Mouse (Mus musculus) CH12.LX (cell line): Measurements from ENCODE around the gene Stk39. TPM values are rescaled to one million over a fixed set of nuclear protein-coding genes. Genes with fewer than 3 reads are reported as not detected.

ENCODE experiments used
- DNase-seq: peaks from one replicate; pipeline ENCODE4 v3.0.0-alpha.2; 2013; ENCODE audit errors: extremely low read depth
- H3K27ac ChIP-seq: 2 replicates; pipeline ENCODE4 v1.5.1; 2012; ENCODE audit warnings: low read depth, mild to moderate bottlenecking, control low read depth, moderate library complexity; ENCODE audit not compliant: insufficient read depth
- H3K27me3 ChIP-seq: replicated peaks from 2 replicates; pipeline ENCODE3; 2012; ENCODE audit warnings: inconsistent platforms
- H3K36me3 ChIP-seq, 2 experiments: replicated peaks in 1 of 2; 2 replicates each; pipeline versions ENCODE3 to v1.6.1; 2012; ENCODE audit warnings: inconsistent platforms in 1 of 2, low read length in 1 of 2, mild to moderate bottlenecking in 1 of 2, mixed read lengths in 1 of 2, moderate library complexity in 1 of 2; ENCODE audit not compliant: control insufficient read depth in 1 of 2, insufficient read depth in 1 of 2
- H3K4me1 ChIP-seq, 2 experiments: 2 replicates each; pipeline ENCODE4 v1.6.1; 2012; ENCODE audit warnings: inconsistent platforms in 1 of 2, moderate library complexity in 1 of 2; ENCODE audit not compliant: insufficient read depth in 2 of 2, control insufficient read depth in 1 of 2
- H3K4me2 ChIP-seq: 2 replicates; pipeline ENCODE4 v1.6.1; 2012; ENCODE audit warnings: low read depth, mild to moderate bottlenecking, control low read depth; ENCODE audit not compliant: poor library complexity, insufficient read depth, severe bottlenecking
- H3K4me3 ChIP-seq, 3 experiments: fragments of 150-350 bp in 1 of 3; sonication (generic) in 1 of 3; replicated peaks in 1 of 3; 2 replicates each; pipeline versions ENCODE3 to v1.5.1; 2011 to 2012; ENCODE audit warnings: low read depth in 2 of 3, low read length in 2 of 3, mild to moderate bottlenecking in 2 of 3, moderate library complexity in 2 of 3, control low read depth in 1 of 3, improper control_type of control experiment in 1 of 3, inconsistent platforms in 1 of 3, mixed read lengths in 1 of 3; ENCODE audit not compliant: poor library complexity in 1 of 3
- H3K79me2 ChIP-seq: replicated peaks from 2 replicates; pipeline ENCODE4 v1.6.1; 2012; ENCODE audit warnings: mild to moderate bottlenecking, moderate library complexity; ENCODE audit not compliant: control insufficient read depth, poor library complexity, insufficient read depth, severe bottlenecking; ENCODE audit errors: extremely low read depth
- H3K9ac ChIP-seq: 2 replicates; pipeline ENCODE4 v1.6.1; 2012; ENCODE audit warnings: low read depth, mild to moderate bottlenecking, control low read depth, moderate library complexity; ENCODE audit not compliant: insufficient read depth
- H3K9me3 ChIP-seq: replicated peaks from 2 replicates; pipeline ENCODE3; 2012; ENCODE audit warnings: low read length, inconsistent platforms, mixed read lengths
- CHD1 ChIP-seq: IDR thresholded peaks from 2 replicates; pipeline ENCODE4 v1.6.1; 2012; ENCODE audit warnings: low read depth, low read length, improper control_type of control experiment, inconsistent platforms
- CHD2 ChIP-seq: IDR thresholded peaks from 2 replicates; pipeline ENCODE4 v1.6.1; 2011; ENCODE audit warnings: low read length, improper control_type of control experiment
- CTCF ChIP-seq, 2 experiments: IDR thresholded peaks in 1 of 2; conservative IDR thresholded peaks in 1 of 2; 2 replicates each; pipeline ENCODE4 v1.5.1; 2011 to 2012; ENCODE audit warnings: low read depth in 2 of 2, low read length in 2 of 2, improper control_type of control experiment in 1 of 2, inconsistent platforms in 1 of 2, mild to moderate bottlenecking in 1 of 2, moderate library complexity in 1 of 2
- ELF1 ChIP-seq: IDR thresholded peaks from 2 replicates; pipeline ENCODE4 v1.6.1; 2014; ENCODE audit warnings: low read depth, mild to moderate bottlenecking, inconsistent platforms, low read length, improper control_type of control experiment
- EP300 ChIP-seq: IDR thresholded peaks from 2 replicates; pipeline ENCODE4 v1.6.1; 2011; ENCODE audit warnings: low read length, improper control_type of control experiment
- ETS1 ChIP-seq: conservative IDR thresholded peaks from 2 replicates; pipeline ENCODE4 v1.6.1; 2012; ENCODE audit warnings: low read depth, mild to moderate bottlenecking, inconsistent platforms, low read length, improper control_type of control experiment, moderate library complexity
- JUN ChIP-seq: IDR thresholded peaks from 2 replicates; pipeline ENCODE4 v1.6.1; 2011; ENCODE audit warnings: low read depth, mild to moderate bottlenecking, low read length, improper control_type of control experiment, moderate library complexity; ENCODE audit not compliant: insufficient read depth
- JUND ChIP-seq: conservative IDR thresholded peaks from 2 replicates; pipeline ENCODE4 v1.6.1; 2011; ENCODE audit warnings: low read depth, low read length, improper control_type of control experiment
- MAFK ChIP-seq: IDR thresholded peaks from 2 replicates; pipeline ENCODE4 v1.6.1; 2011; ENCODE audit warnings: low read length, improper control_type of control experiment; ENCODE audit not compliant: insufficient replicate concordance
- MAX ChIP-seq: IDR thresholded peaks from 2 replicates; pipeline ENCODE4 v1.6.1; 2011; ENCODE audit warnings: low read length, improper control_type of control experiment
- MEF2A ChIP-seq: IDR thresholded peaks from 2 replicates; pipeline ENCODE4 v1.6.1; 2014; ENCODE audit warnings: low read depth, mild to moderate bottlenecking, inconsistent platforms, low read length, improper control_type of control experiment, borderline replicate concordance
- MXI1 ChIP-seq: IDR thresholded peaks from 2 replicates; pipeline ENCODE4 v1.6.1; 2011; ENCODE audit warnings: mild to moderate bottlenecking, low read depth, low read length, improper control_type of control experiment
- MYC ChIP-seq: IDR thresholded peaks from 2 replicates; pipeline ENCODE4 v1.6.1; 2011; ENCODE audit warnings: low read depth, mild to moderate bottlenecking, improper control_type of control experiment, low read length
- NELFE ChIP-seq: IDR thresholded peaks from 2 replicates; pipeline ENCODE4 v1.6.1; 2011; ENCODE audit warnings: low read depth, low read length, improper control_type of control experiment
- NRF1 ChIP-seq: IDR thresholded peaks from 2 replicates; pipeline ENCODE4 v1.6.1; 2014; ENCODE audit warnings: low read depth, mild to moderate bottlenecking, inconsistent platforms, low read length, improper control_type of control experiment, moderate library complexity
- POLR2AphosphoS2 ChIP-seq: IDR thresholded peaks from 2 replicates; pipeline ENCODE4 v1.6.1; 2011; ENCODE audit warnings: low read depth, low read length, improper control_type of control experiment
- SIN3A ChIP-seq: IDR thresholded peaks from 2 replicates; pipeline ENCODE4 v1.6.1; 2012; ENCODE audit warnings: low read length, improper control_type of control experiment, inconsistent platforms
- SMC3 ChIP-seq: IDR thresholded peaks from 2 replicates; pipeline ENCODE4 v1.6.1; 2011; ENCODE audit warnings: low read depth, low read length, improper control_type of control experiment
- UBTF ChIP-seq: IDR thresholded peaks from 2 replicates; pipeline ENCODE4 v1.6.1; 2012; ENCODE audit warnings: low read depth, mild to moderate bottlenecking, inconsistent platforms, low read length, improper control_type of control experiment, moderate library complexity
- USF1 ChIP-seq: IDR thresholded peaks from 2 replicates; pipeline ENCODE4 v1.6.1; 2014; ENCODE audit warnings: low read depth, mild to moderate bottlenecking, inconsistent platforms, low read length, improper control_type of control experiment
- ZC3H11A ChIP-seq: IDR thresholded peaks from 2 replicates; pipeline ENCODE4 v1.6.1; 2012; ENCODE audit warnings: low read depth, mild to moderate bottlenecking, inconsistent platforms, low read length, improper control_type of control experiment
- ZKSCAN1 ChIP-seq: IDR thresholded peaks from 2 replicates; pipeline ENCODE4 v1.6.1; 2012; ENCODE audit warnings: low read depth, inconsistent platforms, low read length, improper control_type of control experiment, borderline replicate concordance
- ZMIZ1 ChIP-seq: IDR thresholded peaks from 2 replicates; pipeline ENCODE4 v1.6.1; 2012; ENCODE audit warnings: low read depth, mild to moderate bottlenecking, inconsistent platforms, low read length, improper control_type of control experiment
- ZNF384 ChIP-seq: IDR thresholded peaks from 2 replicates; pipeline ENCODE4 v1.6.1; 2012; ENCODE audit warnings: low read depth, low read length, improper control_type of control experiment, inconsistent platforms
- dilution Hi-C: fragments of 300-500 bp; cut with MboI; formaldehyde crosslinking; loops from 2 replicates; pipeline ENCODE4 v1.14.3; 2020; ENCODE audit warnings: low sequenced_read_pairs; ENCODE audit not compliant: extremely low pct_unique_long_range_greater_than_20kb, extremely low pct_ligation_motif_present
- in situ Hi-C: fragments of 300-500 bp; cut with MboI; formaldehyde crosslinking; loops from 3 replicates; pipeline ENCODE4 v1.14.3; 2019; ENCODE audit warnings: low sequenced_read_pairs, low pct_ligation_motif_present, low pct_unique_long_range_greater_than_20kb, mixed read lengths
- polyA plus RNA-seq: library from polyadenylated mRNA; unstranded; fragments of >175 nt; gene quantifications from 2 replicates; pipeline ENCODE4 v1.2.1, GENCODE M21; 2012; ENCODE audit warnings: low read depth; ENCODE audit not compliant: insufficient read length
- total RNA-seq, 2 experiments: library from RNA; depleted of rRNA; stranded (reverse); fragments of 300-350 nt in 1 of 2; fragments of >200 nt in 1 of 2; gene quantifications; 2 replicates each; pipeline ENCODE4 v1.2.3; 2012 to 2014

Stk39 gene
- total and polyA plus RNA-seq, 3 experiments, result not detected

DNA sequence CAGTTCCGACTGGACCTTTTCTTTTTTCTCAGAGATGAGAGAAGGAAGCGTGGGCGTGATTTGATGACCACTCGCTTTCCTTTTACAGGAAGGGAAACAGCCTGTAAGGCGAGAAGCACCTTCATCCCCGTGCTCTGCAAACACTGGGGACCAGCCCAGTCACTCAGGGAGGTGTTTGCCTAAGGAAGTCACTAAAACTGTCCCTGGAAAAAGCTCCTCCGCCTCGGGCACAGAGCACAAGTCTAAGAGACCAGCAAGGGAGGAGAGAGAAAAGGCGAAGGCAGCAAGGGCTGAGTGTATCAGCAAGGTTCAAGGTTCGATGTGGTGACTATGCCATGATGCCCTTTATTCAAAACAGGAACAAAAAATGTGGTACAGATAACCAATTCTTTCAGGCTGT is 35.8 kb downstream of the Stk39 start:
- TF ChIP-seq NELFE (no peak), USF1 (no peak), SMC3 (no peak), CHD1 (no peak), MAFK (no peak), MEF2A (no peak), EP300 (no peak), MXI1 (no peak), SIN3A (no peak), MAX (no peak), ZMIZ1 (no peak), NRF1 (no peak), ELF1 (no peak), ZNF384 (no peak), ZKSCAN1 (no peak), JUN (no peak)
- no peak overlapping the region for H3K27ac ChIP-seq
- no peak overlapping the region for H3K4me2 ChIP-seq
- H3K36me3 ChIP-seq, result no peaks in the 10 kb centered on the region
- H3K9me3 ChIP-seq, result peaks cover 74% of the 10 kb centered on the region
- H3K27me3 ChIP-seq, result no peaks in the 10 kb centered on the region
- H3K9ac ChIP-seq, result no peak overlapping the region
- H3K4me3 ChIP-seq, result no peak overlapping the region
- no peaks in the 10 kb centered on the region for H3K4me1 ChIP-seq
- DNase-seq, result no peak
- dilution Hi-C loops (no loop called here), in situ Hi-C loops (no loop called here)
- H3K79me2 ChIP-seq, result no peaks in the 10 kb centered on the region

- Histone ChIP-seq H3K79me2 (no peaks in the 10 kb centered on the region), H3K27ac (no peak overlapping the region), H3K4me1 (no peaks in the 10 kb centered on the region), H3K27me3 (no peaks in the 10 kb centered on the region), H3K36me3 (no peaks in the 10 kb centered on the region), H3K9ac (no peak overlapping the region), H3K9me3 (peaks cover 73% of the 10 kb centered on the region), H3K4me2 (no peak overlapping the region), H3K4me3 (no peak overlapping the region)
- in situ Hi-C loops (no loop called here), dilution Hi-C loops (no loop called here)
- TF ChIP-seq ETS1 (no peak), NRF1 (no peak), UBTF (no peak), CTCF (conservative IDR thresholded peaks at IDR 0.05 in 1 of 2, IDR thresholded peaks at IDR 0.05 in 1 of 2; ENCODE audit: low read depth in 2 of 2, low read length in 2 of 2) (no peak), CHD2 (no peak), POLR2AphosphoS2 (no peak), ZC3H11A (no peak), USF1 (no peak), SMC3 (no peak), MAX (no peak), MYC (no peak), JUND (no peak)
- DNase-seq, result no peak
These were observed 36.4 kb downstream of the Stk39 start for GRCm38 (mm10) chr2:68435494-68436255.
